Mouse (Mus musculus): Measurements from ENCODE around the gene Acot7.
A peak's percentile ranks its signal among the peaks of the same experiment; 100 is the strongest.

Acot7 gene

GRCm38 (mm10) chr4:152250615-152251014 is 72.7 kb downstream of the Acot7 start:
- DNase-seq, result no peak

GRCm38 (mm10) chr4:152253183-152253759 is 75.3 kb downstream of the Acot7 start:
- DNase-seq, result no peak

- DNase-seq, result no peak
These were observed 79.1 kb downstream of the Acot7 start for GRCm38 (mm10) chr4:152257070-152257469.

DNA sequence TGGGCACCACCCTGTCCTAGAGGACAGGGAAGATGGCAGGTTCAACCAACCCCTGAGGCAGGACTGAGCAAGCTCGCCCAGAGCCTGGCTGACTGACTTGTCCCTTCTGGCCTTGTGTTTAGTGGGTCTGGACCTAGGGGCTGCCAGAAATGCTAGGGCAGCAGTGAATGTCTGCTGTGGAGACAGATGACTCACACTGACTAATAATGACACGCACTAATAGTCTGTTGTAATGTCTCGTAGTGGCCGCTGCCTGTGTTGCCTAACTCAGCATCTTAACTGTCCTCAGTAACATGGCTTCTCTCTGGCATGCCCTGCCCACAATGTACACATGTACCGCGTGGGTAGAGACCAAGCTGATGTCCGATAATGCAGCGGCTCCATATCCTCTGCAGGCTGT is 82.5 kb downstream of the Acot7 start:
- DNase-seq, result no peak

DNA sequence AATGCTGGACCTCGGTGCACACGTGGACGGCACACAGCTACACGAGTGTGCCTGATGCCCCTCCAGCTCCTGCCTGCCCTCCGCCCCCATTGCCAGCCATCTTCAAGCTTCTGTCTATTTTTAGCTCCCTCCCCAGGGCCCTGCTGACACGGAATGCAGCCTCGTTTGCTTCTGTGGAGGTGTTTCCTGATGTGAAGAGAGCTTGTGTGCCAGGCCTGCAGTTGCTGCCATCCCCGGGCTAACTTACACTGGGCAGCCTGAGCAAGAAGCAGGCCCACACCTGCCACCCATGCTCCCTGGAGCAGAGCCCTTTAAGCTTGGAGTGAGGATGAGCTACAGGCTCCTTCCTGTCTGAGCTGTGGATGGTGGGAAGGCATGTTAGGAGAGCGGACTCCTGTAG is 84.3 kb downstream of the Acot7 start:
- no peak for DNase-seq

DNA sequence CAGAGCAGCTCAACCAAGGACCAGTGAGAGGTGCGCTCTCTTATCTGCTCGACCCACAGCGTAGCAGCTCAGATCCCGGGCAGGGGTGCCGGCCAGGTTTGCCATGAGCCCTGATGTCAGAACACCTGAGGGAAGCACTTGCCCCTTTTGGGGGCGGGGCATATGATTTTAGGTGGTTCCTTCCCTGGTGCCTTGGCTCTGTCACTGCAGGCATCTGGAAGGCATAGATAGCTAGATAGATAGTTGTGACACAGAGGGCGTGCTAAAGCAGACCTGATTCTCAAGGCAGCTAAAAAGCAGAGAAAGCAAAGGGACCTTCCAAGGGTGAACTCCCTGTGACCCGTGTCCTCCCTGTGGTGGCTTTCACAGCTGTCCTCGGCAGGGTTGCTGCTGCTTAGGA is 85.2 kb downstream of the Acot7 start:
- DNase-seq, result no peak

- peak; percentile 27 for DNase-seq
These were observed 85.7 kb downstream of the Acot7 start for GRCm38 (mm10) chr4:152263512-152264176.

- DNase-seq, result no peak
These were observed 86.2 kb downstream of the Acot7 start for GRCm38 (mm10) chr4:152264177-152264530.

- no peak for DNase-seq
These were observed 87.1 kb downstream of the Acot7 start for GRCm38 (mm10) chr4:152264867-152265568.

DNA sequence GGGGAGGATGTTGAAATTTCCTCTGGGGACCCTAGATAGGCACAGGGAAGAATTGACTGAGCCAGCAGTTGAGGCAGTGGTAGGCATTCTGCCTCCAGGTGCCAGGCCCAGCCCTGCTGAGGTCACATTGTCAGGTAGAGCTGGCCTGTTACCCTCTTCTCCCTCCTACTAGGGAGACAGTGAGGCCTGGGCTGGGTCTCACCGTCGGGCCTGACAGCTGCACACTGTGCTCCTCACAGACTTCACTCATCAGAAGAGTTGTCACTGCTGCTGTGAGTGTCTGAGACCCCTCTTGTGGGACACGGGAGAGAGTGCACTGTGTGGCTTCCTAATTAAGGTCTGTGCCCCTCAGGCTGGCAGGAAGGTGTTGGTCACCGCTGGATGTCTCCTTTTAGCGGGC is 87.9 kb downstream of the Acot7 start:
- DNase-seq, result no peak

GRCm38 (mm10) chr4:152266236-152266895 is 88.4 kb downstream of the Acot7 start:
- no peak for DNase-seq

- DNase-seq, result no peak
These were observed 89.9 kb downstream of the Acot7 start for GRCm38 (mm10) chr4:152267748-152268369.

DNA sequence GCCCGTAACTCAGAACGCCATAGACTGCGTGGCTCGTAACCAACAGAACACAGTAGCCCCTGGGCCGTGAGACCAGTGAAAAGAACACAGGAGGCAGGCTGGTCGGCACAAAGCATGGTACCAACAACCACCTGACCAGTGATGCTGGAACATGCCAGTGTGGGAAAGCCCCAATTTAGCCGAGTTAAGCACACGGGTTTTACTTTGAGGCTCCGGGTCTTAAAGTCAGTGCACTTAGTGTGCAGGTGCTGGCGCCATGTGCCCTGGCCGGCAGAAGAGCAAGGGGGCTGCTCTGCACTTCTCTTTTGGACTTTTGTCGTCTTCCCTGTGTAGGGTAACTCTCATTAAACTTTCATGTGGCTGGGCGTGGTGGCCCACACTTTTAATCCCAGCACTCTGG is 92.0 kb downstream of the Acot7 start:
- no peak for DNase-seq

- DNase-seq, result no peak
These were observed 92.7 kb downstream of the Acot7 start for GRCm38 (mm10) chr4:152270599-152270998.

- no peak for DNase-seq
These were observed 93.4 kb downstream of the Acot7 start for GRCm38 (mm10) chr4:152271334-152271733.

DNA sequence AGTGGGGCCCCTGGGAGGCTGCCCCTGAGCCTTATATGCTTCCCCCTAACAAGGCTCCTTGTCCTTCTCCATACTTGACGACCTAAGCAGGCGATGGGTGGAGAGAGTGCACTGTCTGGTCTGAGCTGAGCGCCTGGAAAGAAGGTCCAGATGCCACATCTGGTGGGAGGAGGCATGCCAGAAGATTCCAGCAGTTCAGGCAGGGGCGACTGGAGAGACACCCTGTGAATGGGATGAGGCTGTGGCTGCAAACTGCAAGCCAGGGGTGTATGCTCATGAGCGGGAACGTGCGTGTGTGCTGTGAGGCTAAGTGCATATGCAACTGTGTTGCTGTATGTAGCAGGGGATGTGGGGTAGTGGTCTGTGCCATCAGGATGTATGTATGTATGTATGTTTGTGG is 94.1 kb downstream of the Acot7 start:
- DNase-seq, result no peak

DNA sequence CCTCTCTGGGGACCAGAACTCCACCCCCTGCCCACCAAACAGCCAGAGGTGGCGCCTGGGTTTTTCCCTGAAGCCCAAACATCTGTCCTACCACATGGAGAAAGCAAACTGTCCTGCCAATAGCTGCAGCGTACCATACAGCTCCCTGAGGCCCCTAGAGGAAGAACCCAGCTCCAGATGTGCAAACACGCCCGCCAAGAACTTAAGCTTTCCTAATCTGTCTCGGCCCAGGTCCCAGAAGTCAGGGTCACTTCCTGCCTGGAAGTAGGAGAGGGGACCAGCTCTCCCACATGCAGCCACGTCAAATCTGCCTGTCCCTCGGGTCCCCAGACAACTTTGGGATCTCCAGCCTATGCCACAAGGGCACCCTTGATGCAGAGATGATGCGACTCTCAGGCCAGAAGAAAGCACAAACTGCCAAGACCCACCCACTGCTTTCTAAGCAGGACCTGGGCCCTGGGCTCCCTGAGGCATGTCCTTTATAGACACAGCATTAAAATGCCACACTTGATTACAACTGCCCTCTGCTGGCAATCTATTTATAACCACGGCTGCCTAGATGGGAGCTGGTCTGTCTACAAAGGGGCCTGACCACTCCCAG is 94.6 kb downstream of the Acot7 start:
- peak; percentile 49 for DNase-seq

- DNase-seq, result no peak
These were observed 95.3 kb downstream of the Acot7 start for GRCm38 (mm10) chr4:152273191-152273590.

DNA sequence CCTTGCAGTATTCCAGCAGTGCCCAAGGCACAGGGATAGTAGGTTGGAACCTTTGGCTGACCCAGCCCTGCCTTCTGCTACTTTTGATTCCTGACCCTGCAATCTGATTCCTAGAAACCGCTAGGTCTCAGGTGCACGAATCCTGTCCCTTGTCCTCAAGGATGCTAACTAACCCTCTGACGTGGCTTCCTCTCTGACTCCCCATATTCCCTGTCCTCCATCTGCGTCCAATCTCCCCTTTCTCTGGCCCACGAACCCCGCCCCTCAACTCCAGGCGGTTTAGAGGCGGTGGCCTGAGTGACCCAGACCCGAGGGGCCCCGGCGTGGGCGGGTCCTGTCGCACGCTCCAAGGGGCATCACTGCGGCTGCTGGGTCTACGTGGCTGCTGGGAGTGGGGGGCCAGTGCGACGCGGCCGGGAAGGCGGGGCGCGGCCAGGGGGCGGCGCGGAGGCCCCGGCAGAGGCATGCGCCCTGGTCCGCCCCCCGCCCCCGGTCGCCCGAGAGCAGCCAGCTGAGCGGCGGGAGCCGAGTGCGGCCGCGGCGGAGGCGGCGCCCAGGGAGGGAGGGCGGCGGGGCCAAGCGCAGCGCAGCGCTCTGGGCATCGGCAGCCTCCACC is 95.8 kb downstream of the Acot7 start, which contains the start of gene Gpr153:
TSS of gene Gpr153 (plus strand) at position 612 of the 616 bp plus-strand sequence.
- DNase-seq, result no peak

DNA sequence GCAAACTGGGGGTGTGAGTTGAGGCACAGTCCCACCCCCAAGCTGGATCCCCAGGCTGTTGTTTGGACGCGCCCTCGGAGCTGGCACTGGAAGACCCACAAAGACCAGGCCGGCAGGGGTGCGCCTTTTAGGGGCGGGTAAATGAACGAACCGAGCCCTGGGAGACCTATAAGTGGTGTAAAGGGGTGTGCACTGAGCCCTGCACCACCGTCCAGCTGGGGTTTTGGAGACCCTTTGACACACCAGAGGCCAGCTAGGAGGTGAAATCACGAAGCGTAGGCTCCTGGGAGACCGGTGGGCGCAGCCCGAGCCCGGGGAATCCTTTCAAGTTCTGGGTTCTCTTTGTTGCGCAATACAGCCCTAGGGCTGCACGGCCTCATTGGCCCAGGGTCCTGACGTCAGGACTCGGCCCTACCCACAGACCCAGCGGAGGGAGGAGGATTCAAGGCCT is 96.8 kb downstream of the Acot7 start:
- no peak for DNase-seq

GRCm38 (mm10) chr4:152276389-152277347 is 98.7 kb downstream of the Acot7 start:
- no peak for DNase-seq

All from kidney, adult 9 months (tissue).